Mouse (Mus musculus) erythroblast, embryonic 14.5 days (primary cell): ENCODE results near the gene Pfkfb1. TPM values are rescaled to one million over a fixed set of nuclear protein-coding genes. Genes with fewer than 3 reads are reported as not detected.

Experiments used
- H3K27me3 ChIP-seq: 2 replicates; pipeline ENCODE4 v1.6.1; 2012; ENCODE audit warnings: inconsistent platforms; ENCODE audit not compliant: control insufficient read depth
- H3K36me3 ChIP-seq: 2 replicates; pipeline ENCODE4 v1.6.1; 2012; ENCODE audit warnings: mild to moderate bottlenecking, inconsistent platforms; ENCODE audit not compliant: control insufficient read depth
- H3K4me1 ChIP-seq: 2 replicates; pipeline ENCODE4 v1.6.1; 2012; ENCODE audit warnings: inconsistent platforms; ENCODE audit not compliant: control insufficient read depth
- H3K4me3 ChIP-seq: replicated peaks from 2 replicates; pipeline ENCODE3; 2012; ENCODE audit warnings: moderate library complexity, mild to moderate bottlenecking, inconsistent platforms
- H3K9me3 ChIP-seq: 2 replicates; pipeline ENCODE4 v1.6.1; 2012; ENCODE audit warnings: low read length, inconsistent platforms, mixed read lengths; ENCODE audit not compliant: control insufficient read depth
- GATA1 ChIP-seq: IDR thresholded peaks from 2 replicates; pipeline ENCODE4 v1.6.1; 2012; ENCODE audit warnings: low read length, inconsistent platforms, mixed read lengths
- TAL1 ChIP-seq: IDR thresholded peaks from 3 replicates; pipeline ENCODE4 v1.6.1; 2012; ENCODE audit warnings: low read length, inconsistent platforms, mixed read lengths
- polyA plus RNA-seq: library from polyadenylated mRNA; stranded (reverse); fragments of >175 nt; gene quantifications from 2 replicates; pipeline ENCODE4 v1.2.3, GENCODE M21; 2012

Gene Pfkfb1
- polyA plus RNA-seq, 1 experiment: 0.27 TPM

DNA sequence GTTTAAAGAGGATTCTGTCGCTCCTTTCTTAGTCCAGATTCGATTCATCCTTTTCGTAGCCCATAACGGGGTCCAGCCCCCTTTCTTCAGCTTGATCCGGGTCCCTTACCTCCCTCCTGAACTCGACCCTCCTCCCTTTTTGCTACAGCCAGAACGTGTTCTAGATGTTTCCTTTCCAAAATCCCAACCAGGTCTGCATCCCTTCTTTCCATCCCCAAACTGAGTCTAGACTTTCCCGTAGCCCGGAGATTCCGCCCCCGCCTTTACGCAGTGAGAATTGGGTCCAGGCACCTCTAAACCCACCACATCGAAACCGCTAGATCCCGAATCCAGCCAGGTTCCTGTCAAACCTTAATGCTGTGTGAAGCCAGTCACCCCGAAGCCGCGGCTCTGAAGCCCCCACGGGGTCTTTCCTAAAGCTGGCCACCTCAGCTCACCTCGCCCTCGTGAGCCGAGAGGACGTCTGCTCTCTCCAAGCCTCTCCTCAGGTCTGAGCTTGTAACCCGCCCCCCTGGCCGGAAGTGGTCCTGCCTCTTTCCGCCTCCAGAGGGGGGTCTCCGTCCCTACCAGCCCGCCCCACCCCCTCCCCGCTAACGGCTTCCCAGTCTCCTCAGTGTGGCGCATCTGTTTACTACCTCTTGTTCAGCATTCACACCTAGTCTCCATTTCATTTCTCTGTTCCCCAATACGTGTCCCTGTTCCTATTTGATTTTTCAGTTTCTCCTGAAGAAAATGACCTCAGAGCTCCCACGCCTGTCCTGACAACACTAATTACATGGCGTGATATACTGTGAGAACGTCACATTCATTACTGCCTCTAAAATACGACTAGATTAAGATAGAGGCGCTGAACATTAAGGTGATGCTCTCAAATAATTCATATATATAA lies 69.1 kb downstream of the Pfkfb1 start, which contains the start of gene Tro:
TSS of gene Tro (minus strand) at position 676 of the 889 bp plus-strand sequence.
- Histone ChIP-seq H3K36me3 (no peaks in the 10 kb centered on the region), H3K4me1 (no peaks in the 10 kb centered on the region), H3K4me3 (no peak within 1 kb of the TSS), H3K9me3 (0 out of 2 replicates have a peak, but pooled peaks cover 3% of the 10 kb centered on the region), H3K27me3 (peaks cover 72% of the 10 kb centered on the region)
- TF ChIP-seq TAL1 (no peak), GATA1 (no peak)

DNA sequence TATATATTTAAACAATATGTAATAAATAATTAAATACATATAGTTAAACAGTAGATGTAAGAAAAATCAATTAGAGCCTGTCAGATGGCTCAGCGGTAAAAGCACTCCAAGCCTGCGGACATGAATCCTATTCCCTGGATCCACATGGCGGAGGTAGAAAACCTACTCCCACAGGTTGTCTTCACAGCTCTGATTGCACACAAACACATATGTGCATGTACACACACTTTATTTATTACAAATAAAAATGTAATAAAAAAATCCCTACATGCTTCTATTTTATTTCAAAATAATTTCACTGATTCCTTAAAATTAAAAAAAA lies 69.7 kb downstream of the Pfkfb1 start:
- no peak overlapping the region for H3K4me3 ChIP-seq
- TF ChIP-seq TAL1: no peak
- TF ChIP-seq GATA1: no peak
- H3K9me3 ChIP-seq: 0 out of 2 replicates have a peak, but pooled peaks cover 3% of the 10 kb centered on the region
- peaks cover 68% of the 10 kb centered on the region for H3K27me3 ChIP-seq
- H3K4me1 ChIP-seq: no peaks in the 10 kb centered on the region
- H3K36me3 ChIP-seq: no peaks in the 10 kb centered on the region

DNA sequence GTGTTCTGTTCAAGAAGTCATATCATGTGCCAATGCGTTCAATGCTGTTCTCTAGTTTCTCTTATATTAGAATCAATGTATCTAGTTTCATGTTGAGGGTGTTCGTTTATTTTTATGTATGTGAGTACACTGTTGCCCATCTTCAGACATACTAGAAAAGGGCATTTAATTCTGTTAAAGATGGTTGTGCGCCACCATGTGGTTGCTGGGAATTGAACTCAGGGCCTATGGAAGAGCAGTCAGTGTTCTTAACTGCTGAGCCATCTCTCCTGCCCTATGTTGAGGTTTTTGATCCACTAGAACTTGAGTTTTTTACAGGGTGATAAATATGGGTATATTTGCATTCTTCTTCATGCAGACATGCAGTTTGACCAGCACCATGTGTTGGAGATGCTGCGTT lies 74.8 kb downstream of the Pfkfb1 start:
- Histone ChIP-seq H3K27me3 (peaks cover 29% of the 10 kb centered on the region), H3K4me1 (no peaks in the 10 kb centered on the region), H3K4me3 (no peak overlapping the region), H3K9me3 (no peaks in the 10 kb centered on the region), H3K36me3 (no peaks in the 10 kb centered on the region)
- no peak for TF ChIP-seq GATA1
- TF ChIP-seq TAL1: no peak

DNA sequence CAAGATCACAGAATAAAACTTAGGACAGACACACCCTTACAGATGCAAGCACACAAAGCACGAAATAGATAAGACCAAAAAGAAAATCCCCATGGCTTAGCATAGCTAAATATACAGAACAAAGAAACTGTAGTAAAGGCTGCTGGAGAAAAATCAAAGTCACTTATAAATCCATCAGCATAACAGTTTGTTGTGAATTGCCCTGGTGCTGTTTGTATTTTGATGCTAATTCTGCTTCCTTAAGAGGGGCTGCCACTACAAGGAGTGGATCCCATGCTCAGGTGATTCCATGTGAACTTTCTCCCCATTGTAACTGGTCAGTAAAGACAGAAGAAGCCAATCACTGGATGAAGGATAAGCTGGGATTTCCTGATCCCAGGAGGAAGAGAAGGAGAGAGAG lies 89.5 kb downstream of the Pfkfb1 start:
- H3K36me3 ChIP-seq: no peaks in the 10 kb centered on the region
- H3K4me3 ChIP-seq: no peak overlapping the region
- no peaks in the 10 kb centered on the region for H3K9me3 ChIP-seq
- H3K4me1 ChIP-seq: no peaks in the 10 kb centered on the region
- TF ChIP-seq GATA1: no peak
- no peak for TF ChIP-seq TAL1
- no peaks in the 10 kb centered on the region for H3K27me3 ChIP-seq

Other genes with a start within 250 kb of the Pfkfb1 start
- gene Tmem29, start 129.1 kb upstream of the Pfkfb1 start, polyA plus RNA-seq: 0.22 and 0.68 TPM in 2 replicates
- 201 and 241 TPM in 2 replicates for gene Alas2, start 40.9 kb upstream of the Pfkfb1 start, polyA plus RNA-seq
- gene Apex2, start 1.6 kb downstream of the Pfkfb1 start, polyA plus RNA-seq: 0.33 and 0.39 TPM in 2 replicates
- not detected in 2 replicates for gene Tro, start 69.4 kb downstream of the Pfkfb1 start, polyA plus RNA-seq
- gene Maged2, start 226.1 kb downstream of the Pfkfb1 start, polyA plus RNA-seq: 0.15 TPM in 2 replicates